Mouse (Mus musculus) spleen, postnatal 4 days (tissue): ENCODE data around the gene Entpd2.

Experiments
- DNase-seq, 2 experiments: peaks; one replicate each; pipeline ENCODE4 v3.0.0; 2022; ENCODE audit warnings: low spot score in 2 of 2

Entpd2 gene

GRCm38 (mm10) chr2:25429435-25430180, 33.9 kb downstream of the Entpd2 start:
- DNase-seq: peak in 1 of 2 experiments; percentile 58

- peak in 1 of 2 experiments; percentile 63 for DNase-seq
Measured at GRCm38 (mm10) chr2:25430395-25431233, 34.9 kb downstream of the Entpd2 start.

GRCm38 (mm10) chr2:25431308-25431855, 35.7 kb downstream of the Entpd2 start:
- DNase-seq: peak in 1 of 2 experiments; percentile 57

- peak in 1 of 2 experiments; percentile 63 for DNase-seq
Measured at GRCm38 (mm10) chr2:25432326-25433098, 36.8 kb downstream of the Entpd2 start.

- DNase-seq: no peak
Measured at GRCm38 (mm10) chr2:25433101-25433500, 37.4 kb downstream of the Entpd2 start.

GRCm38 (mm10) chr2:25434292-25434691, 38.6 kb downstream of the Entpd2 start:
- DNase-seq: peak in 1 of 2 experiments; percentile 58

GRCm38 (mm10) chr2:25436286-25436820, 40.7 kb downstream of the Entpd2 start:
- DNase-seq: no peak

GRCm38 (mm10) chr2:25441067-25441466, 45.4 kb downstream of the Entpd2 start:
- DNase-seq: no peak

GRCm38 (mm10) chr2:25442682-25443081, 47.0 kb downstream of the Entpd2 start:
- no peak for DNase-seq
